Mouse (Mus musculus) heart, postnatal 0 days (tissue): ENCODE measurements at regions not wholly inside any gene's neighbourhood (a gene's known extent, or its start where the extent isn't known, plus 50 kb on each side); places are given as distances from the start of the nearest gene placed in this dataset.
"Not testable (repeated sequence)": the region's sequence is repeated elsewhere in the genome, so short reads cannot be mapped to it uniquely, and the experiment has no call there.

Source experiments
- ATAC-seq: fragments of 200-750 bp; cut with Nextera tagmentation; 2 replicates; pipeline ENCODE4 v1.8.0; 2017; ENCODE audit warnings: low read depth, moderate number of reproducible peaks, moderate library complexity; ENCODE audit not compliant: insufficient read depth
- DNase-seq: peaks from one replicate; pipeline ENCODE4 v3.0.0-alpha.2; 2016; ENCODE audit warnings: low spot score
- H3K27ac ChIP-seq: fragments of 300-500 bp; sonication (generic); 2 replicates; pipeline ENCODE4 v1.5.1; 2014; ENCODE audit warnings: low read depth, mild to moderate bottlenecking
- H3K27me3 ChIP-seq: fragments of 300-500 bp; sonication (generic); 2 replicates; pipeline ENCODE4 v1.6.1; 2014; ENCODE audit warnings: low read length, mixed read lengths; ENCODE audit not compliant: control insufficient read depth, insufficient read depth
- H3K36me3 ChIP-seq: fragments of 300-500 bp; sonication (generic); replicated peaks from 2 replicates; pipeline ENCODE4 v1.6.1; 2014; ENCODE audit warnings: low read length, mixed read lengths; ENCODE audit not compliant: control insufficient read depth, insufficient read depth
- H3K4me1 ChIP-seq: fragments of 300-500 bp; sonication (generic); 2 replicates; pipeline ENCODE4 v1.6.1; 2014; ENCODE audit warnings: antibody characterized with exemption; ENCODE audit not compliant: control insufficient read depth, insufficient read depth
- H3K4me2 ChIP-seq: fragments of 300-500 bp; sonication (generic); 2 replicates; pipeline ENCODE4 v1.6.1; 2014; ENCODE audit warnings: low read depth, mild to moderate bottlenecking, low read length, moderate library complexity
- H3K4me3 ChIP-seq: fragments of 300-500 bp; sonication (generic); 2 replicates; pipeline ENCODE4 v1.5.1; 2014; ENCODE audit warnings: low read depth, low read length
- H3K9ac ChIP-seq: fragments of 300-500 bp; sonication (generic); replicated peaks from 2 replicates; pipeline ENCODE4 v1.6.1; 2014; ENCODE audit warnings: low read depth, low read length, mixed read lengths
- H3K9me3 ChIP-seq: fragments of 300-500 bp; sonication (generic); replicated peaks from 2 replicates; pipeline ENCODE4 v1.6.1; 2016; ENCODE audit warnings: low read length; ENCODE audit not compliant: control insufficient read depth
- CTCF ChIP-seq: IDR thresholded peaks from 2 replicates; pipeline ENCODE4 v1.5.1; 2016; ENCODE audit warnings: antibody characterized with exemption, control low read depth, low read depth
- EP300 ChIP-seq: IDR thresholded peaks from 2 replicates; pipeline ENCODE4 v1.6.1; 2016; ENCODE audit warnings: antibody characterized with exemption, low read depth
- WGBS: fragments of 180-500 bp; shearing (Covaris S2); extraction: QIAGEN DNeasy Blood & Tissue Kit; methylation state at CpG from one replicate; pipeline ENCODE4 v1.1.7; 2014; 5-methylcytosine and 5-hydroxymethylcytosine counted together

DNA sequence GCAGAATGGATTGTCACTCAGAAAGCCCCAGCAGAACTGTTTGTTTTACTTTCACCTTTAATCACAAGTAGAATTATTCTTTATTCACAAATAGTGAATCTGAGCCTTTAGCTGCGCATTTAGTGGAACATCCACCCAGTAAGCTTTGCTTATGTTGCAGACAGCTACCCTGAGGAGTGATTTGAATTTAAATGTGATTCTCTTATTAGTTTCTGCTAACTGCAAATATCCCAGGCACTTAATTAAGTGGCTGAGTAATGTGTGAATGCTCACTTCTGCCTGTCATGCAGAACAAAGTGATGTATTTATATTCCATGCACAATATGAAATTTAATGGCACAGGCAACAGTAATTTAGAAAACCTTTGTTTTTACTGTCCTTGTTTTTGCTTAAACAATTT, 344.4 kb upstream of the Nova1 start:
- Histone ChIP-seq H3K27me3 (no peaks in the 10 kb centered on the region), H3K9me3 (no peaks in the 10 kb centered on the region), H3K36me3 (no peaks in the 10 kb centered on the region), H3K27ac (no peak overlapping the region), H3K4me3 (no peak overlapping the region), H3K4me1 (no peaks in the 10 kb centered on the region), H3K4me2 (peak overlapping the region; percentile 34; the same call in 1 of the 2 replicates), H3K9ac (no peak overlapping the region; the same call in 1 of the 2 replicates)
- TF ChIP-seq EP300, result no peak
- no peak for TF ChIP-seq CTCF
- 52% methylated on average over 1 of the region's 1 CpGs for WGBS
- ATAC-seq (no peak), DNase-seq (no peak)

DNA sequence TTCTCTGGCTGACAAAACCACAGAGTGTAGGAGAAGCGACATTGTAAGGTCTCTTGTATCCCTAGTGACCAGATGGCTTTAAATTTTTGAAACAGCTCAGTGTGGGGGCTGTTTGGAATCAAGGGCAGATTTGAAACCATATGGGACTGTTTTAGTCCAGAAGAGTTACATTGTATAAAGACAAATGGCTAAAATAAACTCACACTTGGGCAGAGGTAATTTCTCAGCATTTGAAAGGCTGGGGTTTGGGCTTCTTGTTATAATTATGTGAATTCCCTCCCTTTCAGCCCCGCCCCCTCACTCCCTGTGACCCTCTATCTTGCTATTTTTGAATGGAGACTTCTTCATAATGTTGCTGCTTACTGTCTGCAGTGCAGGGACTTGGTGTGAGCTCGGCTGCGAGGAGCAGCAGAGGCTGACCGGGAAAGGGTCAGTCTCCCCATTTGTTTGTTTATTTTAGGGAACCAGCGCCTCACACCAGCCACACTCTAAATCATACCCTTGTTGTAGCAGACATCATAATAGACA, 344.0 kb upstream of the Nova1 start:
- no peaks in the 10 kb centered on the region for H3K9me3 ChIP-seq
- no peak overlapping the region; the same call in 1 of the 2 replicates for H3K9ac ChIP-seq
- H3K4me2 ChIP-seq, result peak overlapping the region; percentile 34; the same call in 1 of the 2 replicates
- no peaks in the 10 kb centered on the region for H3K4me1 ChIP-seq
- H3K27me3 ChIP-seq, result no peaks in the 10 kb centered on the region
- no peak overlapping the region for H3K27ac ChIP-seq
- 24% methylated on average over 6 of the region's 6 CpGs for WGBS
- DNase-seq, result no peak
- TF ChIP-seq EP300 (no peak), CTCF (no peak)
- H3K4me3 ChIP-seq, result no peak overlapping the region
- ATAC-seq, result no peak
- no peaks in the 10 kb centered on the region for H3K36me3 ChIP-seq

DNA sequence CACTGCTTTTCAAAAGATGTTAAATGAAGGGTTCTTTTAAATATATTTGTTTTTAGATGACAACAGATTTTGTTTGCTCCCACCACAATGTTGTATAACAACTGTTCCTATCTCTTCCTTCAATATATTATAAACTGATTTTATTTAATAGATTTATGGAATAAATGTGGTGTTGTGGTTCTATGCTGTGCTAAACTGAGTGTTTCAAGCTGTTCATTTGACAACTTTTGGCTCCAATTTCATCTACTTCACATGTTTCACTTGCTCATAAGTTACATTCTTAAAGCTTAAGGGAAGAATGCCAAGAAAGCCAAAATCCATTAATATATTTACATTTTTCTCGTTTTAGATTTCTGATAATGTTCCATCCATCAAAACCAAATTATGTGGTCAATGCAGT, 341.9 kb upstream of the Nova1 start:
- H3K4me1 ChIP-seq, result no peaks in the 10 kb centered on the region
- DNase-seq, result no peak
- no peaks in the 10 kb centered on the region for H3K27me3 ChIP-seq
- H3K9me3 ChIP-seq, result no peaks in the 10 kb centered on the region
- no peak overlapping the region for H3K9ac ChIP-seq
- H3K36me3 ChIP-seq, result no peaks in the 10 kb centered on the region
- ATAC-seq, result no peak
- no peak overlapping the region for H3K27ac ChIP-seq
- TF ChIP-seq CTCF (no peak), EP300 (no peak)
- H3K4me2 ChIP-seq, result no peak overlapping the region
- H3K4me3 ChIP-seq, result no peak overlapping the region
- 42% methylated on average over 1 of the region's 1 CpGs for WGBS

DNA sequence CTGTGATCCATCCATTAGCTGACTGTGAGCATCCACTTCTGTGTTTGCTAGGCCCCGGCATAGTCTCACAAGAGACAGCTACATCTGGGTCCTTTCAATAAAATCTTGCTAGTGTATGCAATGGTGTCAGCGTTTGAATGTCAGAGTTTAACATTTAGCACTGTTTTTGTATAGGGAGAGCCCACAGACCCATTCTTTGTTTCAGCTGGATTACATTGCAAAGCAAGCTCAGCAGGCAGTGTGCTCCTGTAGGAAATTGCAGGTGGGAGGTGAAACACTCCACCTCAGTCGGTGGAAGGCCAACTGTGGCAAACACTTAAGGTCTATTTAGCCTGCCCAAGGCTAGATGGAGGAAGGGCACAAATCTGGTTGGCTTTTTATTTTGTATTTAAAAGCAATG, 337.2 kb upstream of the Nova1 start:
- H3K4me3 ChIP-seq, H3K9me3 ChIP-seq: not testable (repeated sequence)
- WGBS, result 22% methylated on average over 2 of the region's 3 CpGs

DNA sequence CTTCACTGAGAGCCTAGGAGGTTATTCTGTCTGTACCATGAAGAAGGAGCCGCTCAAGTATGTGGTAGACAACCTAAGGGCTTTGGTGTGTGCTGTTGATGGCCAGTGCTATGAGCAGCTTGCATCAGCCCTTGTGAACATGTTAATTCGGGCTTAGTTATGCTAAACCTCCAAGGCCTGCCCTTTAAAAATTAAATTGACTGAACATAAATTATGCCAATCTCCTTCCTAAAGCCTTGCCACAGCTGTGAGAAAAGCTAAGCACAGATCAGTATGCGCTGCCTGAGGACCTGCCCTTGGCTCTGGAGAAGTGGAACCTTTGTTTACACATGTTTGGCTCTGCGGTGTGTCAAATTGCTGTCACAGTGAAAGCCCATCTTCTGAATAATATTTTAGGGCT, 321.9 kb upstream of the Nova1 start:
- H3K4me3 ChIP-seq, result no peak overlapping the region
- no peak overlapping the region for H3K9ac ChIP-seq
- H3K9me3 ChIP-seq, result no peaks in the 10 kb centered on the region
- H3K36me3 ChIP-seq, result no peaks in the 10 kb centered on the region
- H3K27ac ChIP-seq, result no peak overlapping the region
- no peaks in the 10 kb centered on the region for H3K27me3 ChIP-seq
- no peak for TF ChIP-seq CTCF
- no peak for TF ChIP-seq EP300
- DNase-seq (no peak), ATAC-seq (no peak)
- H3K4me2 ChIP-seq, result no peak overlapping the region
- 61% methylated on average over 4 of the region's 4 CpGs for WGBS
- no peaks in the 10 kb centered on the region for H3K4me1 ChIP-seq

More for the DNA sequence above, 337.2 kb upstream of the Nova1 start:
- not testable (repeated sequence) for DNase-seq, H3K9ac ChIP-seq, H3K4me1 ChIP-seq, ATAC-seq, H3K4me2 ChIP-seq, H3K27me3 ChIP-seq, H3K27ac ChIP-seq, H3K36me3 ChIP-seq

DNA sequence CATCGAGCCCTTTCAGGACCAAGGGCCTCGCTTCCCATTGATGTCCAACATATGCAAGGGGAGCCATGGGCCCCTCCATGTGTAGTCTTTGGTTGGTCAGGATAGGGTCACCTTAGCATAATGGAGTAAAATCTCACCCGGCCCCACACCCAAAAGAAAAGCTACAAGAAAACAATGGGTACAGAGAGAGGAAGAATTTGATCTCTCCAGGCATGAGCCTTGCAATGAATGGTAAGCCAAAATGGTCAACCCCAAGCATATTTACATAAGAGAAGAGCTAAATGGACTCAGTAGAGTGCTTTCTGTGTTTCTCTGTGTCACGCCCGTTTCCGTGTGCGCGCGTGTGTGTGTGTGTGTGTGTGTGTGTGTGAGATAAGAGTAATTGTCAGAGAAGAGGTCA, 311.1 kb upstream of the Nova1 start:
- ATAC-seq, result no peak
- no peak for TF ChIP-seq CTCF
- TF ChIP-seq EP300, result no peak
- H3K27ac ChIP-seq, result no peak overlapping the region

More for the DNA sequence above, 311.1 kb upstream of the Nova1 start:
- WGBS, result 86% methylated on average over 9 of the region's 9 CpGs
- Histone ChIP-seq H3K9me3 (no peaks in the 10 kb centered on the region), H3K9ac (no peak overlapping the region), H3K4me1 (no peaks in the 10 kb centered on the region), H3K36me3 (no peaks in the 10 kb centered on the region), H3K4me2 (no peak overlapping the region), H3K4me3 (no peak overlapping the region), H3K27me3 (no peaks in the 10 kb centered on the region)
- no peak for DNase-seq
